Mouse (Mus musculus): ENCODE measurements around the gene Prdm13.

DNA sequence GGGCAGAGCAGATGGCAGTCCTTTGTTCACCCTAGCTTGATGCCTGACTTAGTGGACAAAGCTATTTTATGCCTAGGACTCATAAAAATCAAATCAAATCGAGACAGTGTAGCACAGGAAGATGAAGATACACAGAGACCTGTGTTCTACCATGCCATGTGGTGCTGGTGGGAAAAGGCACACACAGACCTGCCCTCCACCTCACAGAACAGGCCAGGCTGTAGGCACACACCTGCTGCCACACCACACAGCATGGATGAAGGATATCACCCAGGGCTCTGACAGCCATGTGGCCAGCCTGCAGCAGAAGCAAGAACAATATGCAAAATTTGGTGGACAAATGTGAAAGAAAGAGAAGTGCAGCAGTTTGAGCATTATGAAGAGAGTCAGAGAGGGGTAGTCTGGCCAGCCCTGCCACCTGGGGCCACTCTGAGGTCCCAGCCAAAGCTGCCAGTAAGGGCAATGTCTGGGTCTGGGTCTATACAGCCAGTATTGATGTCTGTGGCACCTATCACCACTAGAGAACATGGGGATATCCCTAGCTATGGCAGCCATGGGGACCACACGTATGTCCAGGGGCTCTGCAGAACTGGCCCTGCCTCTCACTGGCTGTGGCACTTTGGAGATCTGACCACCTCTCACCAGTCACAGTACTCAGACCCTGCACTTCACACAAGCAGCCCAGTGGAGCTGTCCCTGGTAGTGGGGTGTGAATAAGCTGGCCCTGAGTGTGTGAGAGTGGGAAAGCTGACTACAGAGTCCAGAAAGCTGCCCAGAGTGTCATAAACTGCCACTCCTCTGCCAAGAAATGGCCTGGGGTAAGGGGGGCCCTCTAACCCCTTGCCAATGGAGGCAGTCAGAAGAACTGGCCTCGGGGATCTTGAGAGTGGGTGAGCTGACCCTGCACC is 57.1 kb downstream of the Prdm13 start:
- no peak for TF ChIP-seq GATA1 (IDR thresholded peaks at IDR 0.05; ENCODE audit: low read length)
- TF ChIP-seq TAL1 (IDR thresholded peaks at IDR 0.05; ENCODE audit: low read length) = no peak

Data from erythroblast, embryonic 14.5 days (primary cell).